Mouse (Mus musculus): ENCODE measurements at regions not wholly inside any gene's neighbourhood (a gene's known extent, or its start where the extent isn't known, plus 50 kb on each side); places are given as distances from the start of the nearest gene placed in this dataset.

DNA sequence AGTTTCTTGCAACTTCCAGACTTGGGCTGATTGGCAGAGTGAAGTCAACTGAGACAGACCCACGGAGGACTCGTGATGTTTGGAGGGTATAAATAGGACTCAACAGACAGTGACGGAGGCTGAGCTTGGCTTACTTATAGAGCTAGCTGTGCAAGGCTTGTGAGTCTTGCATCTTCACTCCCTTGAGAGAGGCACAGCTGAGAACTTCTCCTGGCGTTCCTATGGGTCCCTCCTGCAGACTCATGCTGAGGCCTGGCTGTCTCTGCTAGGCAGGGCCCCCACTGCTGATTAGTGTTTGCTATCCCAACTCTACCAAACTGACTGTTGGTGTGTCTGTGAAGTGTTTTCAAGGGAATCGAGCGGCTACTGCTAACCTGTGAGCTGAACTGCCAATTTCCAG lies 553.0 kb downstream of the Zfp704 start:
- TF ChIP-seq CTCF (IDR thresholded peaks at IDR 0.05; ENCODE audit: low read depth, low read length) (no peak), POLR2A (IDR thresholded peaks at IDR 0.05; ENCODE audit: extremely low read depth, insufficient read depth, low read length) (no peak)

All from liver, adult 2 months (tissue).